Comparison of ENCODE assay signal across 24 mouse cellular contexts in genomic region chr1:161139496-161139895, GRCm38 (mm10). TPM values are rescaled to one million over a fixed set of nuclear protein-coding genes. Genes with fewer than 3 reads are reported as not detected.
DNase-seq lines count a peak whose midpoint lies in the region; ATAC-seq lines count a peak whose summit lies in the region.
"Had no signal": no experiment of that assay in that cellular context is flagged by ENCODE, and none has a peak within 500 bp of the region (broad histone marks: within the 10 kb centered on the region; RNA-seq: fewer than 3 reads in every experiment).

No protein-coding gene starts in this region.

- intact Hi-C loops in heart, postnatal 36 days (cut with DNase I) = no loop called here

- peak; percentile 63 for DNase-seq in heart, adult 11 months
- no peak for DNase-seq in heart, postnatal 36 days
- DNase-seq in A20 (ENCODE audit: low read depth, low spot score) = peak; percentile 84
- no peak for DNase-seq in layer of hippocampus, postnatal 10 days (ENCODE audit: low spot score in 2 of 2)
- no peak for DNase-seq in embryo, embryonic 11 days
- DNase-seq: adrenal gland, adult 2 months; cerebellum, adult 2 months; cerebellum, postnatal 14 days; gastrocnemius, postnatal 36 days; heart, postnatal 10 days; kidney, adult 18-20 months; layer of hippocampus, postnatal 36 days; left cerebral cortex, postnatal 4 days; right cerebral cortex, adult 18-20 months; right cerebral cortex, postnatal 4 days had no signal

- ATAC-seq in granulocyte monocyte progenitor cell, adult 5-6 weeks (replicated peaks; ENCODE audit: poor library complexity, severe bottlenecking) = peak; percentile 98
- ATAC-seq in neutrophil, adult 5-6 weeks (ENCODE audit: extremely low read depth, insufficient number of reproducible peaks, low FRiP score, poor library complexity, severe bottlenecking) = peak; percentile 95
- ATAC-seq: activated CD4-positive, CD25-positive, alpha-beta regulatory T cell, adult 4 months; forebrain, embryonic 15.5 days; lung, postnatal 0 days; midbrain, embryonic 15.5 days had no signal

RNA-seq across cellular contexts. Expression of gene Ankrd45, which starts 3.0 kb away (rescaled TPM):
- total RNA-seq in heart, postnatal 36 days (2021) = 1 to 10 TPM; 2.3 to 2.8 TPM
- not detected in 2 replicates for total RNA-seq in granulocyte monocyte progenitor cell, adult 5-6 weeks (2014; fragmentation: Nextera tagmentation)
- not detected in 2 replicates for total RNA-seq in granulocyte monocyte progenitor cell, adult 5-6 weeks (2017)
- not detected in 2 replicates for total RNA-seq in neutrophil, adult 5-6 weeks (2017)
- 10 to 100 TPM; 27.1 to 29.2 TPM for total RNA-seq in layer of hippocampus, postnatal 10 days (2021)
- total RNA-seq: gastrocnemius, adult 18-20 months; gastrocnemius, postnatal 36 days had no signal

RNA-seq across cellular contexts. Expression of gene Klhl20, which starts 8.2 kb away (rescaled TPM):
- 10 to 100 TPM in 1 of 2 experiments, 1 to 10 TPM in 1; 9.7 to 12.2 TPM for total RNA-seq in heart, postnatal 36 days (2021)
- total RNA-seq in granulocyte monocyte progenitor cell, adult 5-6 weeks (2014; fragmentation: Nextera tagmentation) = 26.1 and 27.8 TPM in 2 replicates
- total RNA-seq in granulocyte monocyte progenitor cell, adult 5-6 weeks (2017) = 12.7 and 14.5 TPM in 2 replicates
- 29.8 and 32.0 TPM in 2 replicates for total RNA-seq in neutrophil, adult 5-6 weeks (2017)
- total RNA-seq in layer of hippocampus, postnatal 10 days (2021) = 10 to 100 TPM; 19.9 to 21.8 TPM

RNA-seq across cellular contexts. Expression of gene Tex50, which starts 19.6 kb away (rescaled TPM):
- not detected for total RNA-seq in heart, postnatal 36 days (2021)
- not detected in 2 replicates for total RNA-seq in granulocyte monocyte progenitor cell, adult 5-6 weeks (2014; fragmentation: Nextera tagmentation)
- total RNA-seq in granulocyte monocyte progenitor cell, adult 5-6 weeks (2017) = not detected in 2 replicates
- not detected in 2 replicates for total RNA-seq in neutrophil, adult 5-6 weeks (2017)
- total RNA-seq in layer of hippocampus, postnatal 10 days (2021) = not detected
- total RNA-seq: adrenal gland, adult 2 months; adrenal gland, postnatal 4 days; gastrocnemius, adult 18-20 months; gastrocnemius, postnatal 36 days; heart, adult 8-10 months; heart, postnatal 10 days; layer of hippocampus, postnatal 36 days; left cerebral cortex, postnatal 4 days had no signal

Comparison
In these comparisons a context has a peak if more than half of its experiments do, and no peak if none do; other contexts are left out.
1. DNase-seq: peak in heart, adult 11 months (single experiment) and A20 (single experiment); none in heart, postnatal 36 days (0 of 2), layer of hippocampus, postnatal 10 days (0 of 2) and embryo, embryonic 11 days (single experiment).
2. RNA of gene Ankrd45, which starts 3.0 kb away (total RNA-seq): 27.1 to 29.2 TPM in layer of hippocampus, postnatal 10 days; 2.3 to 2.8 TPM in heart, postnatal 36 days, not detected in granulocyte monocyte progenitor cell, adult 5-6 weeks and not detected in neutrophil, adult 5-6 weeks; every median in the first group is over 4 times any median in the second.